Mouse (Mus musculus) layer of hippocampus, adult 8-10 months (tissue): ENCODE measurements at regions not wholly inside any gene's neighbourhood (a gene's known extent, or its start where the extent isn't known, plus 50 kb on each side); places are given as distances from the start of the nearest gene placed in this dataset.
"Not testable (repeated sequence)": the region's sequence is repeated elsewhere in the genome, so short reads cannot be mapped to it uniquely, and the experiment has no call there.

Experiments used
- DNase-seq, 2 experiments: peaks; one replicate each; pipeline ENCODE4 v3.0.0; 2022; ENCODE audit warnings: low spot score in 2 of 2

- DNase-seq, result no peak
These were observed 178.8 kb upstream of the Mamld1 start for GRCm38 (mm10) chrX:70871209-70871608.

GRCm38 (mm10) chrX:70881326-70881725 lies 168.7 kb upstream of the Mamld1 start:
- no peak for DNase-seq

GRCm38 (mm10) chrX:70883461-70883860 lies 166.6 kb upstream of the Mamld1 start:
- DNase-seq, result no peak

GRCm38 (mm10) chrX:70894517-70894916 lies 155.5 kb upstream of the Mamld1 start:
- DNase-seq, result no peak

- DNase-seq, result no peak
These were observed 154.5 kb upstream of the Mamld1 start for GRCm38 (mm10) chrX:70895554-70895953.

- no peak for DNase-seq
These were observed 152.8 kb upstream of the Mamld1 start for GRCm38 (mm10) chrX:70897110-70897721.

- DNase-seq, result not testable (repeated sequence)
These were observed 151.2 kb upstream of the Mamld1 start for GRCm38 (mm10) chrX:70898836-70899235.

- DNase-seq, result peak; percentile 42 to 54
These were observed 150.2 kb upstream of the Mamld1 start for GRCm38 (mm10) chrX:70899720-70900479.

GRCm38 (mm10) chrX:70925646-70926045 lies 124.4 kb upstream of the Mamld1 start:
- no peak for DNase-seq

- no peak for DNase-seq
These were observed 118.1 kb upstream of the Mamld1 start for GRCm38 (mm10) chrX:70931944-70932343.

GRCm38 (mm10) chrX:70945382-70945781 lies 104.7 kb upstream of the Mamld1 start:
- DNase-seq, result no peak

GRCm38 (mm10) chrX:70946052-70946451 lies 104.0 kb upstream of the Mamld1 start:
- no peak for DNase-seq

GRCm38 (mm10) chrX:70949232-70949631 lies 100.8 kb upstream of the Mamld1 start:
- DNase-seq, result no peak

- DNase-seq, result no peak
These were observed 97.0 kb upstream of the Mamld1 start for GRCm38 (mm10) chrX:70953022-70953421.
